ENCODE assay signal across 8 mouse cellular contexts in the genomic region with DNA sequence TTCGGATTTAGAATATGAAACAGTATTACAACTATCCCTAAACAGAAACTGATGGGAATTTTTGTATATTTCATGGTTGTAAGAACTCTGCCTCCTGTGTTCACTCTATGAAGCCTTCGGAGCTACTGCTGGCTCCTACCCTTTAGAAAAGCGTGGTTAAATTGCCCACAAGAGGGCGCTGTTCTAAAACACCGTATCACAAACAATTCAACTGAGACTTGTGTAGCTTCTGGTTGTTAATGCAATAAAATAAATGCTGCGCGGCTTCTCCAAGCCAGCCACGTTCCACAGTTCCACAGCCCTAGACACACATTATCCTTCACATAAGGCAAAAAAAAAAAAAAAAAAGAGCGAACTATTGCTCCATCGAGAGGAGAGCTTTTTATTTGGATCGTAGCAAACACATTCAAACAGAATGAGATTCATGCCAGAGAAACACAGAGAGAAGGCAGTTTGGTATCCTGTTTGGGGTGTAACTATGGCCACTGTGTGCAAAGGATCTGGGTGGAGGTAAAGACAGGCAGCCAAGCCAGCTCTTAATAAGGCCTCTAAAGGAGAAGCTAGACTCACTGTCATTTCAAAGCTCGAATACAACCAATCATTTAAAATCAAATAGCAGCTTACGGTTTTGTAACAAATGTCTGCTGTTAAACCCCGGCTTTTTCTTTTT. TPM values are rescaled to one million over a fixed set of nuclear protein-coding genes. Genes with fewer than 3 reads are reported as not detected.
DNase-seq lines count a peak whose midpoint lies in the region; ATAC-seq and TF ChIP-seq lines count a peak whose summit lies in the region.

No protein-coding gene starts in this region.

- intact Hi-C loops in heart, postnatal 14 days (cut with DNase I), result loop anchor here (2.0 kb wide), 3 partner anchors 70 to 454 kb away; partner anchors contain the start of gene Rnf13

- peak; percentile 88 for DNase-seq in ES-CJ7 (ENCODE audit: low read depth, low spot score)
- peak; percentile 78 for DNase-seq in forebrain, embryonic 11.5 days (ENCODE audit: low spot score)
- DNase-seq in heart, postnatal 14 days, result peak; percentile 57 to 78
- peak; percentile 74 to 80 for DNase-seq in kidney, postnatal 4 days
- DNase-seq in liver, embryonic 14.5 days (ENCODE audit: low read depth in 3 of 3, low spot score in 3 of 3), result peak; percentile 39 to 47 (median 41)
- peak; percentile 82 for DNase-seq in neural tube, embryonic 11.5 days (ENCODE audit: low spot score)
- DNase-seq in testis, postnatal 10 days (ENCODE audit: low spot score), result peak; percentile 78

- no peak overlapping the region for H3K9ac ChIP-seq in forebrain, embryonic 11.5 days (ENCODE audit: low read length)
- no peak overlapping the region for H3K9ac ChIP-seq in liver, embryonic 14.5 days (replicated peaks)
- H3K9ac ChIP-seq in neural tube, embryonic 11.5 days (ENCODE audit: low read length), result no peak overlapping the region

- H3K36me3 ChIP-seq in forebrain, embryonic 11.5 days (ENCODE audit: control insufficient read depth, insufficient read depth, low read length), result no peaks in the 10 kb centered on the region
- no peaks in the 10 kb centered on the region for H3K36me3 ChIP-seq in liver, embryonic 14.5 days (replicated peaks; ENCODE audit: control insufficient read depth, insufficient read depth, low read depth)
- no peaks in the 10 kb centered on the region for H3K36me3 ChIP-seq in neural tube, embryonic 11.5 days (ENCODE audit: control insufficient read depth, insufficient read depth, low read length)

- H3K27ac ChIP-seq in brown adipose tissue, adult 24 weeks (replicated peaks; ENCODE audit: low read depth, low read length), result no peak overlapping the region
- no peak overlapping the region for H3K27ac ChIP-seq in forebrain, embryonic 11.5 days (ENCODE audit: low read depth, low read length)
- no peak overlapping the region for H3K27ac ChIP-seq in liver, embryonic 14.5 days
- H3K27ac ChIP-seq in neural tube, embryonic 11.5 days (ENCODE audit: low read depth, low read length), result no peak overlapping the region

- H3K4me2 ChIP-seq in forebrain, embryonic 11.5 days (ENCODE audit: low read depth, low read length, severe bottlenecking), result peak overlapping the region; percentile 16; the same call in 1 of the 2 replicates
- peak overlapping the region; percentile 25; the same call in 1 of the 2 replicates for H3K4me2 ChIP-seq in liver, embryonic 14.5 days (ENCODE audit: low read depth)
- peak overlapping the region; percentile 8; the same call in 1 of the 2 replicates for H3K4me2 ChIP-seq in neural tube, embryonic 11.5 days (ENCODE audit: low read depth)

- H3K27me3 ChIP-seq in forebrain, embryonic 11.5 days (ENCODE audit: control insufficient read depth, insufficient read depth, low read length), result no peaks in the 10 kb centered on the region
- H3K27me3 ChIP-seq in liver, embryonic 14.5 days (ENCODE audit: control insufficient read depth, insufficient read depth, low read length), result no peaks in the 10 kb centered on the region
- no peaks in the 10 kb centered on the region for H3K27me3 ChIP-seq in neural tube, embryonic 11.5 days (ENCODE audit: control insufficient read depth, insufficient read depth, low read length)

- no peaks in the 10 kb centered on the region for H3K9me3 ChIP-seq in forebrain, embryonic 11.5 days (ENCODE audit: control insufficient read depth, low read length)
- H3K9me3 ChIP-seq in liver, embryonic 14.5 days (ENCODE audit: control insufficient read depth, low read length), result no peaks in the 10 kb centered on the region
- H3K9me3 ChIP-seq in neural tube, embryonic 11.5 days (ENCODE audit: control insufficient read depth, low read length), result no peaks in the 10 kb centered on the region

- H3K4me1 ChIP-seq in brown adipose tissue, adult 24 weeks (ENCODE audit: control insufficient read depth, insufficient read depth, insufficient read length, low read length), result no peaks in the 10 kb centered on the region
- H3K4me1 ChIP-seq in forebrain, embryonic 11.5 days (replicated peaks; ENCODE audit: control insufficient read depth, insufficient read depth, low read length), result no peaks in the 10 kb centered on the region
- H3K4me1 ChIP-seq in liver, embryonic 14.5 days (replicated peaks; ENCODE audit: control insufficient read depth in 2 of 2, insufficient read depth in 2 of 2, low read length in 1 of 2), result no peaks in the 10 kb centered on the region
- no peaks in the 10 kb centered on the region for H3K4me1 ChIP-seq in neural tube, embryonic 11.5 days (ENCODE audit: control insufficient read depth, insufficient read depth, low read length)

- ATAC-seq in forebrain, embryonic 11.5 days (replicated peaks; ENCODE audit: low FRiP score), result 0 out of 2 replicates have a peak, but pooled peaks have one; percentile 70
- no peak for ATAC-seq in liver, embryonic 14.5 days (ENCODE audit: insufficient read depth)
- 0 out of 2 replicates have a peak, but pooled peaks have one; percentile 16 for ATAC-seq in neural tube, embryonic 11.5 days (ENCODE audit: insufficient read depth, low FRiP score, low TSS enrichment)

- TF ChIP-seq CTCF in liver, embryonic 14.5 days (IDR thresholded peaks at IDR 0.05; ENCODE audit: low read depth), result peak; percentile 66

- TF ChIP-seq EP300 in liver, embryonic 14.5 days (IDR thresholded peaks at IDR 0.05; ENCODE audit: low read depth), result no peak

- WGBS in forebrain, embryonic 11.5 days, result 35% methylated on average over 14 of the region's 14 CpGs
- 29% methylated on average over 14 of the region's 14 CpGs for whole genome bisulfite sequencing in liver, embryonic 14.5 days (ENCODE audit: insufficient replicate concordance)
- 36% methylated on average over 14 of the region's 14 CpGs for WGBS in neural tube, embryonic 11.5 days

- peak overlapping the region; percentile 50 for H3K4me3 ChIP-seq in brown adipose tissue, adult 24 weeks (ENCODE audit: insufficient read depth, low read depth, low read length)
- H3K4me3 ChIP-seq in forebrain, embryonic 11.5 days (ENCODE audit: low read depth, low read length), result no peak overlapping the region
- no peak overlapping the region for H3K4me3 ChIP-seq in liver, embryonic 14.5 days (ENCODE audit: insufficient read depth in 1 of 2, low read depth in 2 of 2, low read length in 2 of 2)
- H3K4me3 ChIP-seq in neural tube, embryonic 11.5 days (ENCODE audit: low read depth, low read length), result no peak overlapping the region

RNA-seq across cellular contexts. Expression of gene Commd2, which starts 15.7 kb away (rescaled TPM):
- 31.8 and 32.9 TPM in 2 replicates for polyA plus RNA-seq in brown adipose tissue, adult 24 weeks (2012; ENCODE audit: insufficient read depth, insufficient read length, missing spikeins)
- polyA plus RNA-seq in forebrain, embryonic 11.5 days (2014; fragmentation: Nextera tagmentation; extraction: Ambion mirVana), result 80.8 and 95.4 TPM in 2 replicates
- total RNA-seq in heart, postnatal 14 days (2021), result 10 to 100 TPM; 13.9 to 14.2 TPM
- polyA plus RNA-seq in liver, embryonic 14.5 days (2012; rRNA removed), result 13.8 and 19.5 TPM in 2 replicates
- 42.2 and 43.6 TPM in 2 replicates for polyA plus RNA-seq in liver, embryonic 14.5 days (2014; fragmentation: Nextera tagmentation; extraction: Ambion mirVana)
- 87.1 and 87.9 TPM in 2 replicates for polyA plus RNA-seq in neural tube, embryonic 11.5 days (2014; fragmentation: Nextera tagmentation; extraction: Ambion mirVana)

RNA-seq across cellular contexts. Expression of gene Ankub1, which starts 25.4 kb away (rescaled TPM):
- polyA plus RNA-seq in brown adipose tissue, adult 24 weeks (2012; ENCODE audit: insufficient read depth, insufficient read length, missing spikeins), result not detected in 2 replicates
- polyA plus RNA-seq in forebrain, embryonic 11.5 days (2014; fragmentation: Nextera tagmentation; extraction: Ambion mirVana), result not detected in 2 replicates
- total RNA-seq in heart, postnatal 14 days (2021), result not detected
- 0.01 TPM in 1 of 2 replicates, not detected in the other for polyA plus RNA-seq in liver, embryonic 14.5 days (2012; rRNA removed)
- polyA plus RNA-seq in liver, embryonic 14.5 days (2014; fragmentation: Nextera tagmentation; extraction: Ambion mirVana), result not detected in 2 replicates
- 0.08 TPM in 1 of 2 replicates, not detected in the other for polyA plus RNA-seq in neural tube, embryonic 11.5 days (2014; fragmentation: Nextera tagmentation; extraction: Ambion mirVana)
